Comparison of ENCODE assay signal across 13 mouse cellular contexts in the genomic region with DNA sequence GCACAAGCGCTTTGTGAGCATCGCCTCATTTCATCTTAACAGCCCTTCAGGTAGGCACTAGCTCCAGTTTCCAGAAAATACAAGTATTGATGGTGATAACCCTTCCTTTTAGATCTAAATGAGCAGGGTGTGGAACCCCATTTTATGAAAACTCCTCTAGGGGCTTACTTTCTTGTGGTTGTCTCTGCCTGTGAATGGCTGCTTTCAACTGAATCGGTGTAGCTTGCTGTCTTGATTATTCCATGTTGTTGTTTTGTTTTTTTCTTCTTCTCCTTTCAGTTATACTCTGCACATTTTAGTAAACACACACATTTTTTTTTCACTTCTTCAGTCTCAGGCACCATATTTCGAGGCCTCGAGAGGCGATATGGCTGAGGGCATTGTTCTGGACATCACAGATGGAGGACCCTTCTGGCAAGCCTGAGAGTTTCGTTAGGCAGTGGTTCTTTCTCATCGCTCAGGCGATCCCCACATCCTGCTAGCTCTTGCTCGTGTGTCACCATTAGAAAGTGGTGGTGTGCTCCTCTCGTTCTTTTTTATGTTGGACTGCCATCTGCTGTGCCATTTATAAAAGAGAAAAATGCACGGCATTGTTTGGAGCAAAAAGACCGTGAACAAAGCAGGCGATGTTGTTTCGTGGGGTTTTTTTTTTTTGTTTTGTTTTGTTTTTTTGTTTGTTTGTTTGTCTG. TPM values are rescaled to one million over a fixed set of nuclear protein-coding genes. Genes with fewer than 3 reads are reported as not detected.
DNase-seq lines count a peak whose midpoint lies in the region; ATAC-seq lines count a peak whose summit lies in the region.
"Had no signal": no experiment of that assay in that cellular context is flagged by ENCODE, and none has a peak within 500 bp of the region (broad histone marks: within the 10 kb centered on the region; RNA-seq: fewer than 3 reads in every experiment).

No protein-coding gene starts in this region.

- WGBS in midbrain, embryonic 12.5 days = 65% methylated on average over 15 of the region's 15 CpGs
- WGBS in midbrain, embryonic 11.5 days = 72% methylated on average over 15 of the region's 15 CpGs
- WGBS in hindbrain, embryonic 14.5 days = 48% methylated on average over 15 of the region's 15 CpGs

- no peak overlapping the region for H3K4me2 ChIP-seq in midbrain, embryonic 12.5 days (replicated peaks)
- H3K4me2 ChIP-seq in midbrain, embryonic 11.5 days = no peak overlapping the region
- peak overlapping the region; percentile 30 for H3K4me2 ChIP-seq in hindbrain, embryonic 14.5 days (replicated peaks)
- H3K4me2 ChIP-seq: embryonic facial prominence, embryonic 12.5 days had no signal

- peak; percentile 54 to 56 for DNase-seq in cerebellum, postnatal 10 days
- DNase-seq in cerebellum, adult 11-12 months = no peak
- DNase-seq in midbrain, embryonic 11.5 days (ENCODE audit: low spot score, missing footprints) = no peak
- peak; percentile 70 for DNase-seq in hindbrain, embryonic 14.5 days (ENCODE audit: low spot score)
- peak; percentile 23 for DNase-seq in retina, postnatal 7 days (ENCODE audit: low read depth, low spot score)
- no peak for DNase-seq in adrenal gland, adult (ENCODE audit: inconsistent age in 2 of 2, low spot score in 1 of 2)
- no peak for DNase-seq in heart, postnatal 4 days
- DNase-seq: adrenal gland, postnatal 25 days; kidney, adult 9 months; lung, adult 2 months had no signal

- H3K9ac ChIP-seq in midbrain, embryonic 12.5 days (replicated peaks) = no peak overlapping the region
- H3K9ac ChIP-seq in midbrain, embryonic 11.5 days (ENCODE audit: low read length) = no peak overlapping the region
- no peak overlapping the region; the same call in 1 of the 2 replicates for H3K9ac ChIP-seq in hindbrain, embryonic 14.5 days
- H3K9ac ChIP-seq: embryonic facial prominence, embryonic 12.5 days had no signal

- peaks cover 15% of the 10 kb centered on the region; the same call in 1 of the 2 replicates for H3K27me3 ChIP-seq in midbrain, embryonic 12.5 days
- H3K27me3 ChIP-seq in midbrain, embryonic 11.5 days (ENCODE audit: control insufficient read depth, insufficient read depth, low read length) = no peaks in the 10 kb centered on the region
- H3K27me3 ChIP-seq in hindbrain, embryonic 14.5 days (ENCODE audit: control insufficient read depth, insufficient read depth, low read length) = no peaks in the 10 kb centered on the region; the same call in 1 of the 2 replicates
- H3K27me3 ChIP-seq: embryonic facial prominence, embryonic 12.5 days had no signal

- ATAC-seq in midbrain, embryonic 12.5 days (ENCODE audit: low FRiP score, low read depth) = peak; percentile 58; the same call in 1 of the 2 replicates
- ATAC-seq in midbrain, embryonic 11.5 days (ENCODE audit: low FRiP score) = no peak
- ATAC-seq in hindbrain, embryonic 14.5 days (ENCODE audit: low FRiP score) = peak; percentile 83; the same call in 1 of the 2 replicates

- no peaks in the 10 kb centered on the region for H3K36me3 ChIP-seq in midbrain, embryonic 12.5 days
- no peaks in the 10 kb centered on the region for H3K36me3 ChIP-seq in midbrain, embryonic 11.5 days (ENCODE audit: control insufficient read depth, insufficient read depth, low read length)
- no peaks in the 10 kb centered on the region for H3K36me3 ChIP-seq in hindbrain, embryonic 14.5 days (replicated peaks; ENCODE audit: control insufficient read depth, insufficient read depth)
- H3K36me3 ChIP-seq: embryonic facial prominence, embryonic 12.5 days; limb, embryonic 10.5 days had no signal

- no peak overlapping the region for H3K4me3 ChIP-seq in midbrain, embryonic 12.5 days
- no peak overlapping the region for H3K4me3 ChIP-seq in midbrain, embryonic 11.5 days (ENCODE audit: low read depth, low read length)
- H3K4me3 ChIP-seq in hindbrain, embryonic 14.5 days (replicated peaks; ENCODE audit: low read length) = no peak overlapping the region
- H3K4me3 ChIP-seq: embryonic facial prominence, embryonic 12.5 days; limb, embryonic 10.5 days had no signal

- no peaks in the 10 kb centered on the region for H3K9me3 ChIP-seq in midbrain, embryonic 12.5 days
- no peaks in the 10 kb centered on the region for H3K9me3 ChIP-seq in midbrain, embryonic 11.5 days (ENCODE audit: control insufficient read depth, low read length)
- no peaks in the 10 kb centered on the region for H3K9me3 ChIP-seq in hindbrain, embryonic 14.5 days (ENCODE audit: control insufficient read depth, low read length)
- H3K9me3 ChIP-seq: embryonic facial prominence, embryonic 12.5 days; limb, embryonic 10.5 days had no signal

- H3K4me1 ChIP-seq in midbrain, embryonic 12.5 days = no peaks in the 10 kb centered on the region
- no peaks in the 10 kb centered on the region for H3K4me1 ChIP-seq in midbrain, embryonic 11.5 days (ENCODE audit: control insufficient read depth, insufficient read depth, low read length)
- no peaks in the 10 kb centered on the region for H3K4me1 ChIP-seq in hindbrain, embryonic 14.5 days (replicated peaks; ENCODE audit: control insufficient read depth, insufficient read depth, low read length)
- H3K4me1 ChIP-seq: embryonic facial prominence, embryonic 12.5 days; limb, embryonic 10.5 days had no signal

- no peak overlapping the region for H3K27ac ChIP-seq in midbrain, embryonic 12.5 days (replicated peaks)
- no peak overlapping the region for H3K27ac ChIP-seq in midbrain, embryonic 11.5 days (ENCODE audit: low read depth, low read length)
- no peak overlapping the region for H3K27ac ChIP-seq in hindbrain, embryonic 14.5 days
- H3K27ac ChIP-seq: embryonic facial prominence, embryonic 12.5 days; limb, embryonic 10.5 days had no signal

RNA-seq across cellular contexts. Expression of gene Gemin8, which starts 23.0 kb away (rescaled TPM):
- polyA plus RNA-seq in midbrain, embryonic 12.5 days (2016; fragmentation: Nextera tagmentation; extraction: Ambion mirVana) = 11.5 and 13.2 TPM in 2 replicates
- 16.8 and 19.0 TPM in 2 replicates for polyA plus RNA-seq in midbrain, embryonic 11.5 days (2014; fragmentation: Nextera tagmentation; extraction: Ambion mirVana)
- 8.5 and 10.5 TPM in 2 replicates for polyA plus RNA-seq in hindbrain, embryonic 14.5 days (2014; fragmentation: Nextera tagmentation; extraction: Ambion mirVana)
- 1 to 10 TPM; 4.3 to 4.9 TPM for total RNA-seq in heart, postnatal 4 days (2021)

Comparison
In these comparisons a context has a peak if more than half of its experiments do, and no peak if none do; other contexts are left out.
1. DNase-seq: peak in cerebellum, postnatal 10 days (2 of 2), hindbrain, embryonic 14.5 days (single experiment) and retina, postnatal 7 days (single experiment); none in cerebellum, adult 11-12 months (single experiment), midbrain, embryonic 11.5 days (single experiment), adrenal gland, adult (0 of 2) and heart, postnatal 4 days (single experiment).